Mouse (Mus musculus) heart, adult 18-20 months (tissue): ENCODE results near the gene Etv6. TPM values are rescaled to one million over a fixed set of nuclear protein-coding genes. Genes with fewer than 3 reads are reported as not detected.

ENCODE experiments used
- DNase-seq, 2 experiments: peaks; one replicate each; pipeline ENCODE4 v3.0.0; 2021 to 2022; ENCODE audit warnings: mixed read lengths in 1 of 2
- total RNA-seq, 2 experiments: library from RNA; stranded (reverse); gene quantifications; 2 replicates each; pipeline ENCODE4 v1.2.3; 2021

Etv6 gene
- total RNA-seq, 2 experiments from 2014 or later: 11.3 to 12.1 TPM

DNA sequence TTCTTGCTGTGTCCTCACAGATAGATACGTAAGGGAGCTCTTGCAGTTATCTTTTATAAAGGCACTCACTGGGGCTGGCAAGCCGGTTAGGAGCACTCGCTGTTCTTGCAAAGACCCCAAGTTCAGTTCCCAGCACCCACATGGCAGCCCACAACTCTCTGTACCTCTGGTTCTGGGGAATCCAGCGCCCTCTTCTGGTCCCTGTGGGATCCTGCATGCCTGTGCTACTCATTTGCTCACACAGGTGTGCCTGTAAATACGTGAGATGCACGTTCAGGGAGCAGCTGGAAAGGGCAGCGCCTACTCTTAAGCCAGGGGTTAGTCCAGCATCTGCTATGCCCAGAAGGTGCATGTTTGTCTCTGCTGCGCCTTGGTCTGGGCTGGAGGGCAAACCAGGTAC, 224.4 kb downstream of the Etv6 start:
- no peak for DNase-seq

- DNase-seq: peak; percentile 34 to 67
Observed at GRCm38 (mm10) chr6:134261904-134262303, 226.4 kb downstream of the Etv6 start.

- no peak for DNase-seq
Observed at GRCm38 (mm10) chr6:134262383-134262782, 226.9 kb downstream of the Etv6 start.

DNA sequence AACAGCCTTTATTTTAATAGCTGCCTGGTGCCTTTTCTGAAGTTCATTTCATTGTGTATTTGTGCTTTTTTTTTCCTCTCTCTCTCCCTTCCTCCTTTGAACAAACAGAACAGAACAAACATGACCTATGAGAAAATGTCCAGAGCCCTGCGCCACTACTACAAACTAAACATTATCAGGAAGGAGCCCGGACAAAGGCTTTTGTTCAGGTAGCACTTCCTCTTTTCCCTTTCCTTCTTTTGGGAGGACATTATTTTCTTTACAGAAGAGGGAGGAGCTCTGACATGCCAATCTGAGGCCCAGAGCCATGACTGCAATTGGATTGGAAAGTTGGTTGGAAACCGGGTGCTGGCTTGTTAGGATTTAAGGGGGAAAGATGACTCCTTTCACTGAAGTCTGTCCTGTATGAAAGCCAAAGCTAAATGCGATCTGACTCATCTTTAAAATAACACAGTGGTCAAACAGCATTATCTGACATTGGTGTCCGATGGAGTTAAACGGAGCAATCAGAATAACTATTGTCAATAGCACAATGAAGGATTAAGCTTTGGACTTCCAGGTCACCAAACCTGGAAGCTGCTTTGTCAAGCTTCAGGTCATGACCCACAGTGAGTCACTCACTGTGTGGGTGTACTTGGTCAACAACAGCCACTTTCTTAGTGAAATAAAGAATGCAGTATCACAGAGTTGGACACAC, 227.6 kb downstream of the Etv6 start:
- DNase-seq: peak in 1 of 2 experiments; percentile 14

DNA sequence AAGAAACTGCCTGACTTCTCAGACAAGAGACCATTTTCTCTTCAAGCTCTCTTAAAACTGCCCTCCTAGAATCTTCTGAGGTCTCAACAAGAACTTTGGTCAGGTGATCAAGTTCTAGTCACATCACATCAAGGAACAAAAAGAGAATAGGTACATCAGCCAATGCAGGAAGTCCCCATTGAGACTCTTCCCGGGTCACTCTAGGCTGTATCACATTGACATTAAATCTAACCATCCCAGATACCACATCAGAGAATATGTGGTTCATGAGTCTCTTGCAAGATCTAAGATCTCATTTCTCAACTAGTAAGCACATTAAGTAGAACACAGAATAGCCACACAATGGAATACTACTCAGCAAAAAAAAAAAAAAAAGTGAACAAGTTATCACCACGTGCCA, 238.4 kb downstream of the Etv6 start:
- DNase-seq: no peak

DNA sequence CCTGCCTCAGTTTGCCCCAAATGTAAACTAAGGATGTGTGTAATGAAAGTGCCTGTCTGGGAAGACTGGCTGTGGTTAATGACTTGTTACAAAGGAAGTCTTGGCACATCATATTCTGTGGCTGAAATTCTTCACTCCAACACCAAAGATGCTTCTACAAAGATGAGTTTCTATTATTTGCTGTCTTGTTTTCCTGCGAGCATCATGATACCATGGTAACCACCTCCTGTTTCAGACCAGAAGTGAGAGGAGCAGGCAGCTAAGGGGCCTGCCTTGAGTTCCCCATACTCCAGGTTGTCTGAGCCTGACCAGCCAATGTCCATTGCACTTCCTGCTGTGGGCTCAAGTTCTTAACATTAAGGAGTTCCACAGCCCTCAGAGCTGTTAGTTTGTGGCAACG, 241.5 kb downstream of the Etv6 start:
- DNase-seq: no peak

GRCm38 (mm10) chr6:134282095-134282494, 246.6 kb downstream of the Etv6 start:
- DNase-seq: no peak

GRCm38 (mm10) chr6:134291823-134292222, 256.3 kb downstream of the Etv6 start:
- no peak for DNase-seq

- DNase-seq: no peak
Observed at GRCm38 (mm10) chr6:134292404-134292803, 256.9 kb downstream of the Etv6 start.

DNA sequence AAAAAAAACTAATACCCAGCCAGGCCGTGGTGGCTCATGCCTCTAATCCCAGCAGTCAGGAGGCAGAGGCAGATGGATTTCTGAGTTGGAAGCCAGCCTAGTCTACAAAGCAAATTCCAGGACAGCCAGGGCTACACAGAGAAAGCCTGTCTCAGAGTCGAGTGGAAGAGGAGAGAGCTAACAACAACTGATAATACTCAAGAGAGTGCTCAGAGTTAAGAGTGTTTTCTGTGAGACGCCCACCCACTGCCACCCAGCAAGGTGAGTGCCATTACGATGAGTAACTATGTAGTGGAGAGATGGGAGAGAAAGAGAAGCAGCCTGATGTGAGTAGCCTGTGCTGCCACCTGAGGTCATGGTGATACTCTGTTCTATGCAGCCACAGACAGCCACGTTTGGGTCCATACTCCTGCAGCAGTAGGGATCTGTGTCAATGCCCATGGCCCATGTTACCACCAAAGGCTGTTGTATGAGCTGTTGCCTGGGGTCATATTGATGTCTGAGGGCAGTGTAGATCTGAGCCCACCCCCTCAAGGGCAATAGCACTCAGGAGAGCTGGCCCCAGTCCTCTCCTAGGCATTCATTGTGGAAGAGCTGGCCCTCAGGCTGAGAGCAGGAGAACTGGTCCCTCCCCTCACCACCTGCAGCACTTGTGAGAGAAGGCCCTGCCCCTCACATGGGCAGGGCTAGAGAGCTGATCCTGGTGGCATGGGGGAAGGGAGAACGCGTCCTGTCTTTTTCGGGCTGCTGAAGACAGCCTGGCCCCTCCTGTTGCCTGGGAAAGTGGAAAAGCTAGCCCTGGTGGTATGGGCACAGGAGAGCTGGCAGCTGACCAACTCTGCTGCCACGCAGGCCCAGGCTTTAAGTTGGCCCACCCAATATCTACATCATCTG, 258.4 kb downstream of the Etv6 start:
- no peak for DNase-seq

DNA sequence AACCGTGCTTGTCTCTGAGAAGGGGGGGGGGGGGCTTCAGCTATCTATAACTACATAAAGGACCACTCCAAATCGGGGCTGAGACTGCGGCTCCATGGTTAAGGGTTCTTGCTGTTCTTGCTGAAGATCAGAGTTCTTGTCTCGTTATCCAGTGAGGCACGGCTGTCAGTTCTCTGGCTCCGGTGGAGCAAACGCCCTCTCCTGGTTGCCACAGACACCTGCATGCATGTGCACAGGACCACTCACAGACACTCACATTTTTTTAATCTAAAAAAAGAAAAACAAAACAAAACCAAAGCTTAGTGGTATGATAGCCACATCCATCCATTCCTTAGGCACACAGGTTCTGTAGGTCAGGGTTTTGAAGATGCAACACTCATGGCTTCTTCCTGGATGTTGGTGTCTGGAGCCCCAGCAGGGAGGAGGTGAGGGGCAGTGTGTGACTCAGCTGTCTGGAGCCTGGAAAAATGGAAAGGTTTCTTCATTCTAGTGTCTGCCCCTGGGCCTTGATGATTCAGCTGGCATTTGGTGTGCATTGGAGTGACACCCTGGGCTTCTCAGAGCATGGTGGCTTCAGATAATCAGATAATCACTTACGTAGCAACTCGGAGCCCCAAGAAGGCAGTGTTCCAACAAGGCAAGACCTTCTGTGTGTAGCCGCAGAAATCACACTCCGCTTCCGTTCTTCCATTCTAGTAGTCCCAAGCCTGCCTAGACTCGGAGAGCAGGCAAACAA, 262.6 kb downstream of the Etv6 start:
- no peak for DNase-seq

- no peak for DNase-seq
Observed at GRCm38 (mm10) chr6:134301951-134302350, 266.5 kb downstream of the Etv6 start.

- DNase-seq: peak in 1 of 2 experiments; percentile 4
Observed at GRCm38 (mm10) chr6:134311346-134311745, 275.8 kb downstream of the Etv6 start.

- DNase-seq: no peak
Observed at GRCm38 (mm10) chr6:134312571-134312970, 277.1 kb downstream of the Etv6 start.

- no peak for DNase-seq
Observed at GRCm38 (mm10) chr6:134317371-134317770, 281.9 kb downstream of the Etv6 start.

Other genes with a start within 250 kb of the Etv6 start
- gene Kap, start 181.9 kb upstream of the Etv6 start, total RNA-seq: not detected